Mouse (Mus musculus) layer of hippocampus, postnatal 36 days (tissue): Measurements from ENCODE around the gene Ttyh2. TPM values are rescaled to one million over a fixed set of nuclear protein-coding genes. Genes with fewer than 3 reads are reported as not detected.
A peak's percentile ranks its signal among the peaks of the same experiment; 100 is the strongest.

ENCODE experiments used
- DNase-seq, 2 experiments: peaks; one replicate each; pipeline ENCODE4 v3.0.0; 2022
- total RNA-seq, 2 experiments: library from RNA; stranded (reverse); gene quantifications; 2 replicates each; pipeline ENCODE4 v1.2.3; 2021

Ttyh2 gene
- total RNA-seq, result 10 to 100 TPM; 29.5 to 30.6 TPM

- DNase-seq, result peak; percentile 55 to 69
These were observed at the start of gene Ttyh2 for GRCm38 (mm10) chr11:114675341-114675825. TSS of gene Ttyh2 (plus strand) at chr11:114675431.

- no peak for DNase-seq
These were observed 49.0 kb upstream of the Ttyh2 start for GRCm38 (mm10) chr11:114626071-114626690.

GRCm38 (mm10) chr11:114627036-114627435 is 48.2 kb upstream of the Ttyh2 start:
- no peak for DNase-seq

GRCm38 (mm10) chr11:114628032-114628431 is 47.2 kb upstream of the Ttyh2 start:
- no peak for DNase-seq

- no peak for DNase-seq
These were observed 45.2 kb upstream of the Ttyh2 start for GRCm38 (mm10) chr11:114630044-114630443.

GRCm38 (mm10) chr11:114632266-114632665 is 43.0 kb upstream of the Ttyh2 start:
- DNase-seq, result no peak

GRCm38 (mm10) chr11:114636292-114636691 is 38.9 kb upstream of the Ttyh2 start:
- peak; percentile 76 to 84 for DNase-seq

- DNase-seq, result no peak
These were observed 38.3 kb upstream of the Ttyh2 start for GRCm38 (mm10) chr11:114636727-114637505.

- no peak for DNase-seq
These were observed 36.5 kb upstream of the Ttyh2 start for GRCm38 (mm10) chr11:114638647-114639290.

- DNase-seq, result no peak
These were observed 35.5 kb upstream of the Ttyh2 start for GRCm38 (mm10) chr11:114639681-114640103.

GRCm38 (mm10) chr11:114640658-114641057 is 34.6 kb upstream of the Ttyh2 start:
- DNase-seq, result no peak

- no peak for DNase-seq
These were observed 34.1 kb upstream of the Ttyh2 start for GRCm38 (mm10) chr11:114641136-114641535.

GRCm38 (mm10) chr11:114642184-114642583 is 33.0 kb upstream of the Ttyh2 start:
- no peak for DNase-seq

- DNase-seq, result no peak
These were observed 32.3 kb upstream of the Ttyh2 start for GRCm38 (mm10) chr11:114642926-114643325.

GRCm38 (mm10) chr11:114644122-114644521 is 31.1 kb upstream of the Ttyh2 start:
- no peak for DNase-seq

GRCm38 (mm10) chr11:114649510-114649909 is 25.7 kb upstream of the Ttyh2 start:
- DNase-seq, result no peak

- no peak for DNase-seq
These were observed 22.7 kb upstream of the Ttyh2 start for GRCm38 (mm10) chr11:114652531-114652930.

- DNase-seq, result no peak
These were observed 21.6 kb upstream of the Ttyh2 start for GRCm38 (mm10) chr11:114653664-114654063.

GRCm38 (mm10) chr11:114654552-114654951 is 20.7 kb upstream of the Ttyh2 start:
- DNase-seq, result no peak

- DNase-seq, result no peak
These were observed 19.8 kb upstream of the Ttyh2 start for GRCm38 (mm10) chr11:114655350-114656008.

GRCm38 (mm10) chr11:114656994-114657644 is 18.1 kb upstream of the Ttyh2 start:
- no peak for DNase-seq

GRCm38 (mm10) chr11:114657737-114658136 is 17.5 kb upstream of the Ttyh2 start:
- peak; percentile 49 to 51 for DNase-seq
